Mouse (Mus musculus) neural tube, embryonic 12.5 days (tissue): ENCODE results near the gene Prr23a3. TPM values are rescaled to one million over a fixed set of nuclear protein-coding genes. Genes with fewer than 3 reads are reported as not detected.

Experiments
- ATAC-seq: fragments of 200-750 bp; cut with Nextera tagmentation; 2 replicates; pipeline ENCODE4 v1.8.0; 2017; ENCODE audit warnings: low read depth, mild to moderate bottlenecking, moderate TSS enrichment, moderate library complexity; ENCODE audit not compliant: low FRiP score
- H3K27ac ChIP-seq: fragments of 300-500 bp; sonication (generic); 2 replicates; pipeline ENCODE4 v1.5.1; 2016
- H3K27me3 ChIP-seq: fragments of 300-500 bp; sonication (generic); replicated peaks from 2 replicates; pipeline ENCODE4 v1.6.1; 2016; ENCODE audit warnings: mild to moderate bottlenecking
- H3K36me3 ChIP-seq: fragments of 300-500 bp; sonication (generic); 2 replicates; pipeline ENCODE4 v1.6.1; 2016; ENCODE audit warnings: mild to moderate bottlenecking
- H3K4me1 ChIP-seq: fragments of 300-500 bp; sonication (generic); 2 replicates; pipeline ENCODE4 v1.6.1; 2016
- H3K4me2 ChIP-seq: fragments of 300-500 bp; sonication (generic); replicated peaks from 2 replicates; pipeline ENCODE4 v1.6.1; 2016; ENCODE audit warnings: mild to moderate bottlenecking
- H3K4me3 ChIP-seq: fragments of 300-500 bp; sonication (generic); 2 replicates; pipeline ENCODE4 v1.5.1; 2016
- H3K9ac ChIP-seq: fragments of 300-500 bp; sonication (generic); 2 replicates; pipeline ENCODE4 v1.6.1; 2016; ENCODE audit warnings: mild to moderate bottlenecking
- H3K9me3 ChIP-seq: fragments of 300-500 bp; sonication (generic); 2 replicates; pipeline ENCODE4 v1.6.1; 2016; ENCODE audit warnings: mild to moderate bottlenecking
- WGBS: fragments of 180-500 bp; shearing (Covaris S2); methylation state at CpG from one replicate; pipeline ENCODE4 v1.1.7; 2016; 5-methylcytosine and 5-hydroxymethylcytosine counted together
- polyA plus RNA-seq: library from polyadenylated mRNA; unstranded; fragments of >200 nt; fragmentation: Nextera tagmentation; extraction: Ambion mirVana; gene quantifications from 2 replicates; pipeline ENCODE4 v1.2.1, GENCODE M21; 2016

Prr23a3 gene
- 0.15 TPM in 1 of 2 replicates, not detected in the other for polyA plus RNA-seq

- Histone ChIP-seq H3K9me3 (0 out of 2 replicates have a peak, but pooled peaks cover 2% of the 10 kb centered on the region), H3K4me2 (0 out of 2 replicates have a peak within 1 kb of the TSS, but pooled peaks have one; percentile 7), H3K36me3 (no peaks in the 10 kb centered on the region), H3K4me3 (no peak within 1 kb of the TSS), H3K27ac (no peak within 1 kb of the TSS), H3K9ac (no peak within 1 kb of the TSS), H3K27me3 (no peaks in the 10 kb centered on the region), H3K4me1 (no peaks in the 10 kb centered on the region)
- no peak for ATAC-seq
- WGBS: 54% methylated on average over 22 of the region's 22 CpGs
Observed at GRCm38 (mm10) chr9:98864571-98864970, at the start of gene Prr23a3. Gene Prr23a3, plus strand, starts transcription at chr9:98864767.

GRCm38 (mm10) chr9:98816066-98816465 is 48.5 kb upstream of the Prr23a3 start:
- ATAC-seq: no peak
- Histone ChIP-seq H3K4me1 (no peaks in the 10 kb centered on the region), H3K27me3 (no peaks in the 10 kb centered on the region), H3K9me3 (no peaks in the 10 kb centered on the region), H3K4me3 (no peak overlapping the region), H3K4me2 (no peak overlapping the region), H3K27ac (no peak overlapping the region), H3K9ac (no peak overlapping the region), H3K36me3 (no peaks in the 10 kb centered on the region)
- 77% methylated on average over 3 of the region's 3 CpGs for WGBS

GRCm38 (mm10) chr9:98817592-98817991 is 47.0 kb upstream of the Prr23a3 start:
- H3K9ac ChIP-seq: no peak overlapping the region
- no peak overlapping the region for H3K4me2 ChIP-seq
- H3K27me3 ChIP-seq: no peaks in the 10 kb centered on the region
- no peak overlapping the region for H3K27ac ChIP-seq
- no peak for ATAC-seq
- H3K36me3 ChIP-seq: no peaks in the 10 kb centered on the region
- 84% methylated on average over 7 of the region's 7 CpGs for WGBS
- no peaks in the 10 kb centered on the region for H3K4me1 ChIP-seq
- no peak overlapping the region for H3K4me3 ChIP-seq
- H3K9me3 ChIP-seq: no peaks in the 10 kb centered on the region

- WGBS: 86% methylated on average over 5 of the region's 5 CpGs
- no peaks in the 10 kb centered on the region for H3K9me3 ChIP-seq
- ATAC-seq: no peak
- no peaks in the 10 kb centered on the region for H3K36me3 ChIP-seq
- no peaks in the 10 kb centered on the region for H3K27me3 ChIP-seq
- no peak overlapping the region for H3K9ac ChIP-seq
- H3K4me3 ChIP-seq: no peak overlapping the region
- H3K27ac ChIP-seq: no peak overlapping the region
- no peak overlapping the region for H3K4me2 ChIP-seq
- H3K4me1 ChIP-seq: no peaks in the 10 kb centered on the region
Observed at GRCm38 (mm10) chr9:98818971-98819370, 45.6 kb upstream of the Prr23a3 start.

GRCm38 (mm10) chr9:98819481-98819880 is 45.1 kb upstream of the Prr23a3 start:
- Histone ChIP-seq H3K9ac (no peak overlapping the region), H3K4me3 (no peak overlapping the region), H3K9me3 (no peaks in the 10 kb centered on the region), H3K27me3 (no peaks in the 10 kb centered on the region), H3K36me3 (no peaks in the 10 kb centered on the region), H3K4me2 (no peak overlapping the region), H3K4me1 (no peaks in the 10 kb centered on the region), H3K27ac (no peak overlapping the region)
- ATAC-seq: no peak
- WGBS: 89% methylated on average over 2 of the region's 2 CpGs

GRCm38 (mm10) chr9:98820461-98820860 is 44.1 kb upstream of the Prr23a3 start:
- H3K4me1 ChIP-seq: no peaks in the 10 kb centered on the region
- WGBS: 91% methylated on average over 4 of the region's 4 CpGs
- no peak overlapping the region for H3K4me3 ChIP-seq
- no peaks in the 10 kb centered on the region for H3K27me3 ChIP-seq
- H3K27ac ChIP-seq: no peak overlapping the region
- H3K4me2 ChIP-seq: no peak overlapping the region
- H3K9me3 ChIP-seq: no peaks in the 10 kb centered on the region
- no peaks in the 10 kb centered on the region for H3K36me3 ChIP-seq
- ATAC-seq: no peak
- no peak overlapping the region for H3K9ac ChIP-seq

GRCm38 (mm10) chr9:98821067-98821466 is 43.5 kb upstream of the Prr23a3 start:
- H3K36me3 ChIP-seq: no peaks in the 10 kb centered on the region
- no peaks in the 10 kb centered on the region for H3K27me3 ChIP-seq
- H3K4me1 ChIP-seq: no peaks in the 10 kb centered on the region
- H3K27ac ChIP-seq: no peak overlapping the region
- no peak overlapping the region for H3K4me3 ChIP-seq
- H3K4me2 ChIP-seq: no peak overlapping the region
- ATAC-seq: no peak
- no peak overlapping the region for H3K9ac ChIP-seq
- H3K9me3 ChIP-seq: no peaks in the 10 kb centered on the region

- Histone ChIP-seq H3K9me3 (no peaks in the 10 kb centered on the region), H3K4me3 (no peak overlapping the region), H3K36me3 (no peaks in the 10 kb centered on the region), H3K4me2 (no peak overlapping the region), H3K9ac (no peak overlapping the region), H3K27ac (no peak overlapping the region), H3K27me3 (no peaks in the 10 kb centered on the region), H3K4me1 (no peaks in the 10 kb centered on the region)
- ATAC-seq: no peak
- 91% methylated on average over 7 of the region's 7 CpGs for WGBS
Observed at GRCm38 (mm10) chr9:98823805-98824204, 40.8 kb upstream of the Prr23a3 start.

GRCm38 (mm10) chr9:98829508-98829907 is 35.1 kb upstream of the Prr23a3 start:
- no peak overlapping the region for H3K4me3 ChIP-seq
- no peak overlapping the region for H3K27ac ChIP-seq
- WGBS: 70% methylated on average over 5 of the region's 5 CpGs
- no peaks in the 10 kb centered on the region for H3K36me3 ChIP-seq
- no peak overlapping the region for H3K9ac ChIP-seq
- no peak for ATAC-seq
- no peaks in the 10 kb centered on the region for H3K9me3 ChIP-seq
- no peaks in the 10 kb centered on the region for H3K4me1 ChIP-seq
- H3K4me2 ChIP-seq: no peak overlapping the region
- no peaks in the 10 kb centered on the region for H3K27me3 ChIP-seq

- no peaks in the 10 kb centered on the region for H3K36me3 ChIP-seq
- H3K9me3 ChIP-seq: no peaks in the 10 kb centered on the region
- no peak for ATAC-seq
- H3K4me1 ChIP-seq: no peaks in the 10 kb centered on the region
- no peaks in the 10 kb centered on the region for H3K27me3 ChIP-seq
- no peak overlapping the region for H3K4me3 ChIP-seq
- no peak overlapping the region for H3K4me2 ChIP-seq
- WGBS: 86% methylated on average over 7 of the region's 7 CpGs
- H3K27ac ChIP-seq: no peak overlapping the region
- H3K9ac ChIP-seq: no peak overlapping the region
Observed at GRCm38 (mm10) chr9:98837537-98838074, 27.0 kb upstream of the Prr23a3 start.

- no peak within 1 kb of the TSS for H3K9ac ChIP-seq
- H3K4me2 ChIP-seq: peak within 1 kb of the TSS; percentile 41
- no peaks in the 10 kb centered on the region for H3K36me3 ChIP-seq
- no peaks in the 10 kb centered on the region for H3K4me1 ChIP-seq
- H3K27me3 ChIP-seq: no peaks in the 10 kb centered on the region
- H3K27ac ChIP-seq: no peak within 1 kb of the TSS
- peak within 1 kb of the TSS; percentile 1; the same call in 1 of the 2 replicates for H3K4me3 ChIP-seq
- 61% methylated on average over 22 of the region's 22 CpGs for WGBS
- H3K9me3 ChIP-seq: no peaks in the 10 kb centered on the region
- no peak for ATAC-seq
Observed at GRCm38 (mm10) chr9:98842117-98842516, 22.4 kb upstream of the Prr23a3 start, which contains the start of gene Prr23a1. Gene Prr23a1, plus strand, starts transcription at chr9:98842503.

- Histone ChIP-seq H3K4me1 (no peaks in the 10 kb centered on the region), H3K9me3 (0 out of 2 replicates have a peak, but pooled peaks cover 3% of the 10 kb centered on the region), H3K36me3 (no peaks in the 10 kb centered on the region), H3K4me2 (no peak within 1 kb of the TSS), H3K27me3 (no peaks in the 10 kb centered on the region), H3K27ac (no peak within 1 kb of the TSS), H3K9ac (no peak within 1 kb of the TSS), H3K4me3 (no peak within 1 kb of the TSS)
- WGBS: 72% methylated on average over 18 of the region's 18 CpGs
- ATAC-seq: no peak
Observed at GRCm38 (mm10) chr9:98856210-98856609, 8.4 kb upstream of the Prr23a3 start, which contains the start of gene Prr23a2. Gene Prr23a2, plus strand, starts transcription at chr9:98856494.

- Histone ChIP-seq H3K27ac (no peak overlapping the region), H3K27me3 (no peaks in the 10 kb centered on the region), H3K9ac (no peak overlapping the region), H3K9me3 (0 out of 2 replicates have a peak, but pooled peaks cover 2% of the 10 kb centered on the region), H3K4me3 (no peak overlapping the region), H3K4me2 (no peak overlapping the region), H3K4me1 (no peaks in the 10 kb centered on the region), H3K36me3 (no peaks in the 10 kb centered on the region)
- WGBS: 74% methylated on average over 3 of the region's 3 CpGs
- ATAC-seq: no peak
Observed at GRCm38 (mm10) chr9:98863463-98863862, 1.1 kb upstream of the Prr23a3 start.
